Mouse (Mus musculus) embryo, embryonic 9.5 days (tissue): Measurements from ENCODE around the gene Ttc30a2.
"Not testable (repeated sequence)": the region's sequence is repeated elsewhere in the genome, so short reads cannot be mapped to it uniquely, and the experiment has no call there.

Source experiments
- DNase-seq: peaks from one replicate; pipeline ENCODE4 v3.0.0-alpha.2; 2017; ENCODE audit errors: extremely low spot score

Gene Ttc30a2

DNA sequence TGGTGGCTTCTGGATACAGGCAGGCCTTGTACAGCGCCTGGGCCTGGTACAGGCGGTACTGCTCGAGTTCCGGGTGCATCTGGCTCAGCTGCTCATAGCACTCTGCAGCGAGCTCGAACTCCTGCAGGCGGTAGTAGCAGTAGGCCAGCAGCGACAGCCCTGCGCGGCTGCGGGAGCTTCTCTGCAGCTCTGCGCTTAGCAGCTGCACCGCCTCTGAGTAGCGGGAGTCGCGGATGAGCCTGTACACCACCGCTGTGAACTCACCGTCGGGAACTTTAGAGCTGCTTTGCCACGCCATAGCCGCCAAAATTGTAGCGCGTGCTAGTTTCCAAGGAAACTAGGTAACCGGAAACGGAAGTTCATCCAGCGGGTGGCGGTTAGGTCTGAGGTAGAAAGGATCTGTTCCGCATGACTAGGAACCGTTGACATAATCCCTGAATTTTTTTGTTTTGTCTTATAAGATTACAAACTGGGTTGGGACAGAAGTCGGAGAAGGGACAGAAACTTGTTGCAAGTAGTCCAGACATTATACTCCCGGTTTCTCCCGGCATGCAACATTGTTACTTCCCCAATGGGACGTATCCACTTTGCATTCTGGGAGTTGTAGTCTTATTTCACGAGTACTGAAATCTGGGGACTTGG lies 3.6 kb upstream of the Ttc30a2 start, which contains the start of gene Ttc30a1:
TSS of gene Ttc30a1 (minus strand) at position 528 of the 642 bp plus-strand sequence.
- peak; percentile 91 for DNase-seq

DNA sequence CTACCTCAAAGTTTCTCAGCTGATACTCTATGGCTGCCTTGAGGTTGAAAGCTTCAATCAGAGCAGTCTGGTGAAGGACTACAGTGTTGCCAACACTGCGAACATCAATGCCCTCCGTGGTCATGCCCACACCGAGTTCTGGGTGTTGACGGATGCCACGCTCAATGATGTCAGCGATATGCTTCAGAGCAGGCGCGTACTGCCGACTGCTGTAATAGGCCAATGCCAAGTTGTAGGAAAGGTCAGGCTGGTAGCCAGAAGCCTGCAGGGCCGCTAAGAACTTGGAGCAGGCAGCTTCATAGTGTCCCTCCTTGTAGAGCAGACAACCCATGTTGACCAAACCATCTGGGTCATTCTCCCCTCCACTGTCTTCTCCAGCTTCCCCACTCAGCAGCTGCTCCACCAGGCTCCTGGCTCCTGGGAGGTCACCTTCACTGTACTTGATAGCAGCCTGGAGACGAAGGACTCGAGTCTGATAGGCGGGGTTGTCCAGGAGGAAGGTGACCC lies 3.0 kb upstream of the Ttc30a2 start:
- DNase-seq: not testable (repeated sequence)

DNA sequence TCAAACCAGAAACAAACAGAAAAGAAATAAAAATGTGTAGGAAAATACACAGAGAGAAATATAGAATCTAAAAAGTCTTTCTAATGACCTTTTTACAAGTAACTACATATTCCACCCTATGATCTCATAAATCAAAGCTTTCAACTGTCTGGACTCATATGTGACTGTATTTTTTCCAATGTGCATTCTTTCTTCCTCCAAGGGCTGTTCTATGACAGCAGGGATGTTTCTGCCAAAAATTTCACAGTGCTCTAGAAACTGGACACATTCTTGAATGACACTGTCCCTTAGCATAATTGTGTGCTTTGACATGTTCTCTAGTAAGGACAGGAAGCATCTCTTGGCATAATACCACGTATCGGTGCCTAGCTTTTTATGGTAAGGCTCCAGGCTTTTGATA lies 1.9 kb downstream of the Ttc30a2 start:
- not testable (repeated sequence) for DNase-seq

DNA sequence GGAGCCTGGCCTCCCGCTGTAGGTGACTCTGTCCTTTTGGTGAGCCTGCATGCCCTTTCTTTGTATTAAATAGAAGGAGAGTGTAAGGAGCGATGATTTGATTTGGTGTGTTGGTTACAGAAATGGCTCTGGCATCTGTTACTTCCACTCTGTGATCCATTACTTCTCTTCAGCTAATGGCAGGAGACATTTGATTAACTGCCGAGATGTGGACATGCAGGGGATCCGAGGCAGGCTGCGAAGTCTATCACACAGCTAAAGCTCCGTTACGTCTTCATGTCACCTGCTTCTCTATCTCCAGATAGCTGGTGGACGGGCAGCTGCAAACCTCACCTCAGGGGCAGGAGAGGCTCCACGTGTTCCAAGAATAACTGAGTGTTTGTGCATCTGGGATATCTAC lies 3.8 kb downstream of the Ttc30a2 start:
- no peak for DNase-seq

DNA sequence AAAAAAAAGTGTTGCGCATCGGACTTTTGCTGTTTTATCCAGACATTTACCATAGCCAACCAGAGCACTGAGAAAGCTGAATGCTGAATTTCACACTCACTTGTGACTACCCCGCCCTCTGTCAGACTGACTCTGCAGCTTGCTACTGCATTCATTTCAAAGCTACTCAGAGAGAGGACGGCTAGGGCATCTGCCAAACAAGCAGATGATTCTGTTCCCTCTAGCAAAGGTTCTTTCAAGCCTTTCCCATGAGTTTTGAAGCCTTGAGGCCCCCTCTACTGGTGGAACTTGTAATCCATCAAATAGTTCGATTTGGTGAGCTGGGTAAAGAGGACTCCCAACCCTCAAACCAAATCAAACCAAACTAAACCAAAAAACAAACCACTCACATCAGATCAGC lies 13.0 kb downstream of the Ttc30a2 start:
- DNase-seq: peak; percentile 70

DNA sequence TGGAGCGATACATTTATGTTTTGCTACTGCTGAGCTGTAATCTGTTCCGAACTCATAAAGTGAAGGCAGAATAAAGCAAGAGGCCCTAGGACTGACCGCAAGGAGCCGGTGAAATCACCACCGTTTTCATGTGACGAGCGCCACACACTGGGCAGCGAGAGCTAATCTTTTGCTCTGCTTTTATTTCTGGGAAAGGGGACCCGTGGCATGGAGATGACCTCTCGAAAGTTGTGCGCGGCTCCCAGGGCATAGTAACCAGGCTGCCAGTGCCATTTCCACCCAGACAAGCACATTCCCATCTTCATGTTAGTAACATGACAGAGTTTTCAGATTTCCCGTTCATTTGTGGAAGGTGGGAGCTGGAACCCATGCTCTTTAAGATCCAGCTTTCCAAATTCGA lies 13.5 kb downstream of the Ttc30a2 start:
- DNase-seq: peak; percentile 66

DNA sequence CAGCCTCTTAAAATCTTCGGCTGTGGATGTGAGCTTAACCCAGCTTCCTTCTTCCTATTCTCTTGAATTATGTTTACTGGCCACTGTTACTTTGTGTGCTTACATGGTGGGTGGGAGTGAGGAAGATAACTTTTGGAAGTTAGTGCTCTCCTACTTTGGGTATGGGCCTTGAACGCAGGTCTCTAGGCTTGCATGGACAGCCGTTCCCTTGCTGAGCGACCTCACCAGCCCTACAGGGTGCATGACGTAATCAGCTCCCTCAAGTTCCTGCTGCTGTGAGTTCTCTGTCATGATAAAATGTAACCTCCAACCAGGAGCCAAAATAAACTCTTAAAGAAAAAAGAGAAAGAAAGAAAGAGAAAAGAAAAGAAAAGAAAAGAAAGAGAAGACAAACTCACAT lies 13.9 kb downstream of the Ttc30a2 start:
- DNase-seq: no peak

DNA sequence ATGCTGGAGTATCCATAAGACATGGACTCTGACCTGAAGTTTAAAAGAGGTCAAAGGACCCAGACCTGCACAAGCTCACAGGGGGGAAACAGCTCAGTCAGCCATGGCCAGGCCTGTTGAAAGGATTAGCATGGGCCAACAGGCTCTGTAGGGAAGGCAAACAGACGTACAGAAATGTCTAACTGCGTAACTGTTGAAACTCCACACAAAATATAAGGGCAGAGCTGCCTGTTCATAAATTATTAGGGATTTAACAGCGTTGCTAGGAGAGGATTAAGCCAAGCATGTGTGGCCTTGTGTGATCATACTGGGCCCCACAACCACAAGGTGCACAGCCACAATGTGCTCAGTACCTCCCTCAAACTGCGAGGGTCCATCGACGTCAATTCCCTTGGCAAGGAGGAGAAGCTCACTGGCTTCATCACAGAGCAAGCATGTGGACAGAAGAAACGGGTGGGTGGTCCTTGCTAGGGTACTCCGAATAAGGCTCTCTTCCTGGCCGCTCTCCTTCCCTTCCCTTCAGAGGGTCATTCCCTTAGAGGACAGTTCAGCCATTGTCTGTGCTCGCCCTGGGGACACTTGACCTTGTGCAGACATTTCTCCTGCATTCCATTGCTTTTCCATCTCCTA lies 14.6 kb downstream of the Ttc30a2 start:
- no peak for DNase-seq

DNA sequence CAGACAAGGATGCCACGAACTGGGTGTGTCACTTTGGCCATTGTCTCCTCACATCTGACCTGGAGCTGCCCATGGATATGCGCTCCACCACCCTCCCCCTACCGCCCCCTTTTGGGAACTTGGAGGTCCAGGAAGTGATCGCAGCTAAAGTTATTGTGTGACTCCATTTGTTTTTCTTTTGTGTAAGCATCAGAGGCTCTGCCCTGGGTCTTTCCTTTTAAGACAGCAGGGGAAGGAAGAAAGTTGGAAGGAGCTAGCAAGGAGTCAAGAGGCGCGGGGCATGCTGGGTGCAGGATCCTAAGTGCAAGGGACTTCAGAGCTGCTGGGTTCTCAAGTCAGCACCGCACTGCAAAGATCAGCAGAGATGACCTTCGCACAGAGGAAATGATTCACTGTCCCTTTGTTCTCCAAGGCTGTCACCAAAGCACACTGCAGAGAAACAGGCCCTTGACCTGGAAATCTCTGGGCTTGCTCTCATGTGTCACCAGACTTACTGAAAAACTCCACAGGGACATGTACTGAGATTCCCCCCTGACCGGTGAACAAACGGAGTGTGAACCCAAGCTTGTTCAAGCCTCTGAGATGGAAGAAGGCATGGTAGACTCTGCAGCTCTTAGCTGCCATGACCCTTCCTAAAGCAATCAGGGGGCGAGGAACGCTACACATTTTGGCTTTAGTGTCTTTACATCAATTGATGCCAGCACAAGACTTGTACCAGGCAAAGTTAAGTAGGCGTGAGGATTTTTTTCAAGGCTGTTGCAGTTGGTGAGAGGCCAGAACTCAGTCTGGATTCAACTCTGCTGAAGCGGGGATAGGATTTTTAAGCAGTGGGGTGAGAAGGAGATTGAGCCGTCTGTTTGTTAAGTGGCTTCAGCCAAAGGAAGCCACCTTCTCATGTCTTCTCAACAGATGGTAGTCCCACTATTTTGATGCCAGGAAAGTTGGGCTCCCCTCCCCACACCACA lies 17.3 kb downstream of the Ttc30a2 start:
- peak; percentile 58 for DNase-seq

DNA sequence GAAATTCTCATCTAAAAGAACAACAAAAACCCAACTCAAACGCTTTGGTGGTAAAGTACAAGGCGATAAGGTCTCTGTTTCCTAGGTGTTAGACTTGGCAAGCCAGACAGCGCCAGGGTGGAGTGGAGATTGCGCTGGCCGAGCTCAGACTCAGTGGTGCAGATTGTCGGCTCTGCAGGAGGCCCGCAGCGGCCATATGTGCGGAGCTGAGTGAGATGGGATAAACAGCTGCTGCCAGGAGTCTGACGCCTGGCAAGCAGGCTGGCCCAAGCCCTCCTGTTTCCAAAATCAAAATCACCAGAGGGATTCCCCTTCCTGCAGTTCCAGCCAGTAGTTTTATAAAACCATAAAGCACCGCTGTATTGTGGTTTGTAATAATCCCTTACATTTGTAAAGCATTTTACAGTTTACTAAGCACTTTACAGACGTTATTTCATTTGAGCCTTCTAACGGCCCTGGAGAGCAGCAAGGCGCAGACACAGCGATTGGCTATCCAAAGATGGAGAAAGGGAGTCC lies 18.1 kb downstream of the Ttc30a2 start:
- DNase-seq: peak; percentile 54

DNA sequence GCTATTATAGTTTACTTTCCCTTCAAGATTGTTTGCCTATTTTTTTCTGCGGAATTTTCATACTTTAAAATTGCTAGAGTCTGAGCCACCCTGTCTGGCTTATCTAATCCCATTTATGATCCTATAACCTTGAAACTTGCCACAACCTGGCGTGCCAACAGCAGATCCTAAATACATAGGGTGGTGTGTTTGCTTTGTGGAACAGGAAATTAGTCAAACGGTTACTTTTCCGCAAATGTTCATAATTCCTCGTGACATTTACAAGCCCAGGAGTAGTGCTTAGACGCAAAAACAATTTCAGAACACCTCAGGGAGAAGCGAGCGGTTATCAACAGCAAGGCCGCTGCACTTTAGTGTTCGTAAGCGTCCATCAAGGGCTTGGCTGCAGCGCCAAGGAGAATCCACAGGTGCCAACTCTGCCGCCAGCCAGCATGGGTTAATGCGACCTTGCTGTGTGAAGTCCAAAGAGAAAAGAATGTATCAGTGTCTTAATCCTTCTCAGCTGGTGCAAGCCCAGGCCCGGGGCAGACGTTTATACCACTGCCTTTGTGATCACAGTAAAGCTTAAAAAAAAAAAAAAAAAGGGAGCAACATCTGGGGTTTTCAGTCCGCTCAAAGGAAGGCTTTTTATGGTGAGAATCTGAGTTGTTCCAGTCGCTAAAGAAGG lies 18.7 kb downstream of the Ttc30a2 start:
- peak; percentile 27 for DNase-seq

DNA sequence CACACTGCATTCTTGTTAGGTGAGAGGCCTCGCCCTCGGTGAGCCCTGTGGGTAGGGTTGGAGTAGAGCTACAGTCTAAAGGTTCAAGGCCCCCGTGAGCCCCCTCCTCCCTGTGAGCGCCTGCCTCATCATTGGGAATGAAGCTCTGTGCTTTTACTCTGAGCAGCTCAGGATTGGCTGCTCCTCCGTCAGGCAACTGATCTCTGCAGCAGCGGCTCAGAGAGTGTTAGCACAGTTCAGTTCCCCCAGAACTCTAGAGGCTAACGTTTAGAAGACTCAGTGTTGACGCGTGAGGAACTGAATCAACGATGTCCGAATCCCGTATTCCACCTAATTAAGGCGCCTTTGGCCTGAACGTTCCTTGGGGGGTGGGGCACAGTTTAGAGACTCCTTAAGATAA lies 22.3 kb downstream of the Ttc30a2 start:
- no peak for DNase-seq

DNA sequence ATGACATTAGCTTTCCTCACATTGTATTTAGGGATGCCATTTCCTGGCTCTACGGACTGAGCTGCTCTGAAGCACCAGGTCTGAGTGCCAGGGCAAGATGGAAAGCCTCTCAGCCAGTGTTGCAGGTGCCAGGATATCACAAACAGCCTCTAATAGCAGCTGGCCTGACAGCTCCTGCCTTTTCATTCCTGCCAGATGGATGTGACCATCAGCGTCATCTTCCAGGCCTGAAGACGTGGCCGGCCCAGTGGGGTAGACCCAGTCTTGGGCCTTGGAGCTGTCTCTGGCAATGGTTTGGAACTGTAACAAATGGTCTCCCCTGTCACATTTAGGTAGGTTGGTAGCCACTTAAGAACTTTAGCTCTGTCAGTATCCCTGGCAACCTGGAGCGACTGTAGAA lies 24.6 kb downstream of the Ttc30a2 start:
- no peak for DNase-seq

DNA sequence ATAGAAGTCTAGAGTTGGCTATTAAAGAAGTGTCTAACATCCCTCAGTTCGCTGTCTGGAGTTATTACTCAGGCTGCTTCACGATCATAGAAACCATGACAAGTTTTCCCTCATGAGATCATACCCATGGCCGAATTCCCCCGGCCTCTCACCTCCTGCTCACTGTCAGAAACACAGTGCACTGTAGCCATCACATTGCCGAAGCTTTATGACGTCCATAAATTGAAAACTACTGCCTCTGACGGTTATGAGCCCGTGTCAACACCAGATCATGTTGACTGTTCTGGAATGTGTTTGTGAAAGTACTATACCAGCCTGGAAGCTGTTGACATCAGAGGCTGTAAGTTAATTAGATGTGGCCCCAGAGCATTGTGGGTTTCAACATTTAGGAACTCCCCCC lies 27.3 kb downstream of the Ttc30a2 start:
- DNase-seq: no peak

DNA sequence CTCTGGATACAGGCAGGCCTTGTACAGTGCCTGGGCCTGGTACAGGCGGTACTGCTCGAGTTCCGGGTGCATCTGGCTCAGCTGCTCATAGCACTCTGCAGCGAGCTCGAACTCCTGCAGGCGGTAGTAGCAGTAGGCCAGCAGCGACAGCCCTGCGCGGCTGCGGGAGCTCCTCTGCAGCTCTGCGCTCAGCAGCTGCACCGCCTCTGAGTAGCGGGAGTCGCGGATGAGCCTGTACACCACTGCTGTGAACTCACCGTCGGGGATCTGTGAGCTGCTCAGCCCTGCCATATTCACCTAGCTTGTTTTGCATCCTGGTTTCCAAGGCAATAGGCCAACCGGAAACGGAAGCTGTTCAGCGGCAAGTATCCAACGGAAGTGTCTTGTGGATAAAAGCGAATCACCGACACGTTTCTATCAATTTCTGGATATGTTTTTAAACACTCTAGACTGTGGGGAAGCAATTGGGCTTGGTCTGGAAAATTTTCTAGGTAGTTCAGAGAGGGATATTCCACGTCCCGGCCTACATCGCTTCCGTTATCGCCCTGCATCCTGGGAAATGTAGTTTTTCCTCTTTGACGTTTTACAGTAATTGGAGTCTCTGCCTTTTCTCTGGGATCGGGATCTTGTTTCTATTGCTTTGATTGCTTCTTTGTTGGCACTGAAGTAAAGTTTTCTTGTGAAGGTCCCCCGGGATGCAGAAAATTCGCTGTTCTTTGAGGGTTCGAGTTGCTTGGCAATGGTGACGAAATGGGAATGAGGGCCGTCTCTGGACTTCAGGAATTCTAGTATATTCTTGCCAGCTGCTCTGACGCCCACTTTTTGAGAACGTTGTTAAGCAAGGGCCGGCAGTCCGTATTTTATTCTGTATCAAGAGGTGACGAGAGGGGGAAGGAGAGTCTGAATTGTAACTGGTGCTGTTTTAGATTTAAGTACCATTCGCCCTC lies 39.6 kb downstream of the Ttc30a2 start, which contains the start of gene Ttc30b:
TSS of gene Ttc30b (minus strand) at position 469 of the 947 bp plus-strand sequence.
- DNase-seq: peak; percentile 83

DNA sequence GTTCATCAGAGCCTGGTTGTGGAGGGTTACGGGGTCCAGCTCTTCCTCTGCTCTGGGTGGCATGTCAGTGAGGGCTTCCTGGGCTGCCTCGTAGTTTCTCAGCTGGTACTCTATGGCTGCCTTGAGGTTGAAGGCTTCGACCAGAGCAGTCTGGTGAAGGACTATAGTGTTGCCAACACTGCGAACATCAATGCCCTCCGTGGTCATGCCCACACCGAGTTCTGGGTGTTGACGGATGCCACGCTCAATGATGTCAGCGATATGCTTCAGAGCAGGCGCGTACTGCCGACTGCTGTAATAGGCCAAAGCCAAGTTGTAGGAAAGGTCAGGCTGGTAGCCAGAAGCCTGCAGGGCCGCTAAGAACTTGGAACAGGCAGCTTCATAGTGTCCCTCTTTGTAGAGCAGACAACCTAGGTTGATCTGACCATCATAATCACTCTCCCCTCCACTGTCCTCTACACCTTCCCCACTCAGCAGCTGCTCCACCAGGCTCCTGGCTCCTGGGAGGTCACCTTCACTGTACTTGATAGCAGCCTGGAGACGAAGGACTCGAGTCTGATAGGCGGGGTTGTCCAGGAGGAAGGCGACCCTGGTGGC lies 40.4 kb downstream of the Ttc30a2 start:
- DNase-seq: not testable (repeated sequence)

DNA sequence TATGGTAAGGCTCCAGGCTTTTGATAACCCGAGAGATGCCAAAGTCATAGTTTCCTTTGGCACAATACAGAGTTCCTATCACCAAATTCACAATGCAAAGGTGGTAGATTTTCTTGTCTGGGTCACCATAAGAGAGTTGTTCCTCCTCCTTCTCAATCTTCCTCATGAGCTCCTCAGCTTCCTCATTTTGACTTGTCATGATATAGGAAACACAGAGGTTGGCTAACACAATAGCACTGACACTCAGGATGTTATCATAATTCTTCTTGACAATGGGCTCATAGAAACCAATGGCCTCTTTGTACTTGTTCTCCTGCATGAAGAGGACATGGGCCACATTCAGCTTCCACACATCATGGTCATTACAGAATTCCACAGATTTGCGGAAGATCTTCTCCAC lies 41.3 kb downstream of the Ttc30a2 start:
- not testable (repeated sequence) for DNase-seq

DNA sequence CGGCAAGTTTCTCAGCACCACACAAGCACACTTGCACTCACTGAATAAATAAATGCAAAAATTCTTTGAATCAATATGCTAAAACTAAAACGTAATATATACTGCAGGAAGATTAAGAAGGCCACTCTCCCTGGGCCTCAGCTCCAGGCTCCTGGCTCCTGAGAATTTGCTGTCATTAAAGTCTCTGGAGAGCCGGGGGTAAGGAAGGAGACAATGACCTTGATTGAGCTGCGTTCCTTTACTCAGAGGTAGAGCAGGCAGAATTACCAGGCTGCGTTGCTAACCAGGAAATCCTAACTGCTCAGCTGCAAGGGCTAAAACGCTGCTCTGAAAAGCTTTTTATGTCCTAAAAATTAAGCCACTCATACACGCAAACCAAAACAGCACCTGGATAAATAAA lies 44.4 kb downstream of the Ttc30a2 start:
- no peak for DNase-seq

DNA sequence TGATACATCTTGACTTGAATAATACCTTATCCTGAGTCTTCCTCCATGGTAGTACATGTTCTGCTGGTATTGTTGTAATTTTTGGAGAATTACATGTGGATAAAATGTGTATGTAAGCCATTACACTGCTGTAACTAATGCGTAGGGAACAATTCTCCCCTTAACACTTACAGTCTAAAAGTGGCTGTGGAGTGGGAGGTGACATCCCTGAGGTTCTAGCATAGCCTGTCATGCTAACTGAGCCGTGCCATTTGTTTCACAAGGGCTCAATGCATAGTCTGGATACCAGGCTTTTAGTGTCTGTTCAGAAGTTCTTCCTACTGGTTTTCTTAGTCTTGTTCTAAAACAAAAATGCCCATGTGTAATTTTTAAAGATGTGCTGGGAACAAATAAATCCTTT lies 47.0 kb downstream of the Ttc30a2 start:
- DNase-seq: no peak
